Mouse (Mus musculus) left cerebral cortex, adult 18-20 months (tissue): ENCODE results near the gene Dock8. TPM values are rescaled to one million over a fixed set of nuclear protein-coding genes. Genes with fewer than 3 reads are reported as not detected.

ENCODE experiments used
- DNase-seq, 2 experiments: peaks; one replicate each; pipeline ENCODE4 v3.0.0; 2021 to 2022; ENCODE audit warnings: low spot score in 2 of 2, mixed read lengths in 1 of 2
- total RNA-seq, 2 experiments: library from RNA; stranded (reverse); gene quantifications; 2 replicates each; pipeline ENCODE4 v1.2.3; 2021

The Dock8 gene
- total RNA-seq, 2 experiments from 2014 or later = 2.5 to 3.3 TPM

DNA sequence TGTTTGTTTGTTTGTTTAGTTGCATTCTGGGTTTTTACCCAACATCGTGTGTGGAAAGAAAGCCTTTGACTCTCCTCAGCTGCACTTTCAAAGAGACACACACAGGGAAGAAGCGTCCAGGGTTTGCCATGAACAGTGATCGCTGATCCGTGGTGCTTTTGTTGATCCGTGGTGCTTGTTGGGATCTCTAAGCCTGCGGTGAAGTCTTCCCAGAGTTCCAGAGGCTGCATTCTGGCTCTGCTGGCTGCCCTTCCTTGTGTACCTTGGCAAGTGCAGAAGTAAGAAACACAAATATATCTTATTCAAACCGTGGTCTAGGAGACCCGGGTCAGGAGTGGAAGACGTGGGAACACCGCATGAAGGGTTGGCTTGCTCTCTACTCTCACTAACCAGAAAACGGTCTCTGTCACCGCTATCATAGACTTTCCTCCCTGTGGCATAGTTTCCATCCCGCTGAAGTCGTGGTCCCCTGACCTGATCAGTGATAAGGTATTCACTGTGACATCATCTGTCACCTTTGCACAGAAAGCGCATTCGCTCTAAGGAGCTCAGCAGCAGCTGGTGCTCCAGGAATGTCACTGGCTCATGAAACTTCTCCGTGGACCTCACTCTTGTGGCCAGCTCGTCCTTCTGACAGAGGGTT, 112.4 kb downstream of the Dock8 start:
- DNase-seq = no peak

DNA sequence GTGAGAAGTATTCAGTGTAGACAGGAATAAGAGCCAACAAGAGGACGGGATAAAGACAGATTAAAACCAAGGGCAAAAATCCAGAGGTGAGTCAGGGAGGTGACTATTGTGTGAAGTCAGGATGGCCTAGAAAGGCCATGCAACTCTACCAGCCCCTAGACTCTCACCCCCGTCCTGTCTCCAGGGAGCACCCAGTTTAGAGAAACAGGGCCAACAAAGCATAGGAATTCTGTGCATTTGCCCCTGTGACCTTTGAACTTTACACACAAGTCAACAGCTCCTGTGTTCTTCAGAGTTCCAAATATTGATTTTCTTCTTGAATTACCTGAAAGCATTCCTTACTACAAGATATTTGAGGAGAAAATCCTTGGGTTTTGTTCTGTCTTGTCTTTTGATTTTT, 117.6 kb downstream of the Dock8 start:
- DNase-seq = no peak

DNA sequence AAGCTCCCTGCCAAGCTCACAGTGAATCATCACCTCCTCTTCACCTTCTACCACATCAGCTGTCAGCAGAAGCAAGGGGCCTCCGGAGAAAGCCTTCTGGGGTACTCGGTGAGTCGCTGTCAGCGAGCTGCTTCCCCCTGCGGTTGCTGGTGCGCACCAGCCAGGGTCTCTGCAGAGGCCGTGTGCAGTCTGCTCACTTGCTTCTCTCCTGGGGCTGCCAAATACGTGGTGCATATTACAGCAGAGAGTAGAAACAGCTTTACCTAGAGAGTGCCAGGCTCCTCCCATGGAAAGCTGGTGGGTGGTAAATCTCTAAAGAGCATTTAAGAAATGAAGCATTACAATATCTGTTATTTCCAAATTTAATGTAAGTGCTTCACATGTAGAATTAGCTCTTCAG, 123.1 kb downstream of the Dock8 start:
- DNase-seq = peak in 1 of 2 experiments; percentile 5

DNA sequence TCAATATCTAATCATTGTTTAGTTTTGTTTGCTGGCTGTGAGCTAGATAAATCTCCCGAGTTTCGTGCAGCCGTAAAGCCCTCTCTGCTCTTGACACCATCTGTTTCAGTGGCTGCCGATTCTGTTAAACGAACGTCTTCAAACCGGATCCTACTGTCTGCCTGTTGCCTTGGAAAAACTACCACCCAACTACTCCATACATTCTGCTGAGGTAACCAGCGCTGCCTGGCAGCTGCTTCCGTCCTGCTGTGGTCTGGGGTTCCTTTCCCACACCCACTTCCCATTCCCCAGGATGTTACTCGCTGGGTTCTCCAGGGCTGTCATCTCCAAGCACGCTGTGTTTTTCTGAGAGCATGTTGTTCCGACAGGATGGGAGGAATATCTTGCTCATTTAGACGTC, 123.7 kb downstream of the Dock8 start:
- peak in 1 of 2 experiments; percentile 20 for DNase-seq

DNA sequence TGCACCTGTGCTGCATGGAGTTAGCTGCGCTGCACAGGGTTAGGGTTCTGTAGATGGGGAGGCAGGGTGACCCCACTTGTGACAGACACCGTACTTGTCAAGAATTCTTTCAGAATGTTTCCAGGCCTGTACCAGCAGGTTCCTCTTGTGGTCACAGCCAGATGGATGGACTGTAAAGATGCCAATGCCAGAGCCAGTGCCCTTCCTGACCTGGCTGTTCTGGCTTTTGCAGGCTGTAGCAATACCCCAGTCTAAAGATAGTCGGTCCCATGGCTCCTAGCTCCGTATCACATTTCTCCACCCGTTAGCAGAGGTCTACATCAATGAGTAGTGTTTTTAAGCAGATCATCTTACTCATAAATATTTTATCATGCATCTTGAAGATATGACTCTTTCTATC, 124.1 kb downstream of the Dock8 start:
- no peak for DNase-seq

DNA sequence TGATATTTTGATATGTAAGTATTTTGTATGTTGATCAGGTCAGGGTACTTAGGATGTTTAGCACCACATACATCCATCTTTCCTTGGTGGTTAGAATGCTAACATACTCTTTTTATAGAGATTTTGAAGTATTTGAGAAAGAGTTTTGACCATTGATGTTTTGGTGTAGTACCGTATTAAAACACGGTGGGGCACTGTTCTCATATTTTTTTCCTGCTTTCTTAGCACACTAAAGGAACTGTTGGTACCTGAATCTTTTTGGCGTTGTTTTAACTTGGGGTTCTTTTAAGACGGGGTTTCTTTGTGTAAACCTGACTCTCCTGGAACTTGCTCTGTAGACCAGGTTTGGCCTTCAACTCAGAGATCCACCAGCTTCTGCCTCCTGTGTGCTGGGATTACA, 133.0 kb downstream of the Dock8 start:
- peak; percentile 16 to 41 for DNase-seq

DNA sequence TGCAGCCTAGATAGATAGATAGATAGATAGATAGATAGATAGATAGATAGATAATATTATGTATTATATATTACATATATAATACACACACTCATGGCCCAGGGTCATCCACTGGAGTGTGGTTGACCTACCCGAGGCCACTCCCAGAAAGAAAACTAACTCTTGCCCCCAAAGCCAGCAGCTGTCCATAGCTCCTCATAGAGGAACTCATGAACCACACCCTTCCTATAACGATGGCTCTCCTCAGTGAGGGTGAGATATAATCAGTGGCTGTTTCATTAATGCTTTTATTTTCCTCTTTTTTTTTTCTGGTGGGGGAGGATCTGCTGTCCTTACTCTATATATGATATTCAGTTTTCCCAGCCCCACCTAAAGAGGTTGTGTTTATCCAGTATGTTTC, 134.6 kb downstream of the Dock8 start:
- DNase-seq = no peak

DNA sequence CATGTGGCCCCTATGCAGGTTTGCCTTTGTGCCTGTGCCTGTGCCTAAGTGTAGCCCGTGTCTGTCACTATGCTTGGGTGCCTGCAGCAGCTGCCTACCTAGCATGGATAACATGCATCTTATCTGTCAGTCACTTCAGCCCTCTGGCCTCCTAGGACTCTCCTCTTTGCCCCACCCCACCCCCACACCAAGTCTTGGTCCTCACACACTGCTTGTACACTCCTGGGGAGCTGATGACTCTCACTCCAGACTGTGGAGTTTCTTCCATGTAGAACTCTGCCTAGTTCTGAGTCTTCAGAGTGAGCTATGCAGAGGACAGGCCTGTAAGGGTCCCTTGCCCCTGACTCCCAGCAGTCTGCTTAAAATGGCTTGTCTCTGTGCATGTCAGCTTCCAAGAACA, 136.8 kb downstream of the Dock8 start:
- DNase-seq = no peak

DNA sequence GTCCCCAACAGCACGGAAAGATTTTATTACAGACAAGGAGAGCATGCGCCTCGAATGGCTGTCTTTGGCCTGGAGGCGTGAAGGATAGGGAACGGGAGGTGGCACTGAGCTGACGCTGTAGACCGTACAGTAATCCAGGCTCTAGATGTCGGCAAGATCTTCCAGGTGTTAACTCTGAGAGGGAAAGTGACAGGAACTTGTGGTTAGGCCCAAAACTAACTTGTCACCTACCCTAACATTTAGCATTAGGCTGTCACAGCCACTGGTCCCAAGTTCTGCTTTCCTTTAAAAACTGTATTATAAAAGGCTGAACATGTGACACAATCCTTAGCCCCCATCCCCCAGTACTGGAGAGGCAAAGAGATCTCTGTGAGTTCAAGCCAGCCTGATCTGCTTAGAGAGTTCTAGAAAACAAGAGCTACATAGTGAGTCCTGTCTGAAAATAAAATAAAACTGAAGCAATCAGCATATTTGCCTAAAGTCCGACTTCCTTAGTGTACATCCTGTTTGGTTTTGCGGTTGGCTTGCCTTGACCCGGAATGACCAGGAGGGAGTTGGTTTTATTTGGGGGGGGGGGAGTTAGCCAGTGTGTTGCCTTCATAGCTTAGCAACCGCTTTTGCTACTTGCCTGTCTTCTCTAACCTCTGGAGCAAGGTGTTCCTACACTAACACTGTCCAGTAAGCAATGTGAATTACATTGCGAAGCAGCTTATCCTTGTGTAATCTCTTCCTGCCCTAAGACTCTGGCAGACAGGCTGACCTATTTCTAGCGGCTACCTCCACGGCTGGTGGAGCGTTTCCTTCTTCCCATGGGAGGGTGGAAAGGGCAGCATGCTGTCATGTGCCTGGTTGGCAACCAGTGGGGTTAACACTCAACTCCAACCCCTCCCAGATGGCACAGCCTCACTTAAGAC, 138.8 kb downstream of the Dock8 start:
- DNase-seq = no peak

DNA sequence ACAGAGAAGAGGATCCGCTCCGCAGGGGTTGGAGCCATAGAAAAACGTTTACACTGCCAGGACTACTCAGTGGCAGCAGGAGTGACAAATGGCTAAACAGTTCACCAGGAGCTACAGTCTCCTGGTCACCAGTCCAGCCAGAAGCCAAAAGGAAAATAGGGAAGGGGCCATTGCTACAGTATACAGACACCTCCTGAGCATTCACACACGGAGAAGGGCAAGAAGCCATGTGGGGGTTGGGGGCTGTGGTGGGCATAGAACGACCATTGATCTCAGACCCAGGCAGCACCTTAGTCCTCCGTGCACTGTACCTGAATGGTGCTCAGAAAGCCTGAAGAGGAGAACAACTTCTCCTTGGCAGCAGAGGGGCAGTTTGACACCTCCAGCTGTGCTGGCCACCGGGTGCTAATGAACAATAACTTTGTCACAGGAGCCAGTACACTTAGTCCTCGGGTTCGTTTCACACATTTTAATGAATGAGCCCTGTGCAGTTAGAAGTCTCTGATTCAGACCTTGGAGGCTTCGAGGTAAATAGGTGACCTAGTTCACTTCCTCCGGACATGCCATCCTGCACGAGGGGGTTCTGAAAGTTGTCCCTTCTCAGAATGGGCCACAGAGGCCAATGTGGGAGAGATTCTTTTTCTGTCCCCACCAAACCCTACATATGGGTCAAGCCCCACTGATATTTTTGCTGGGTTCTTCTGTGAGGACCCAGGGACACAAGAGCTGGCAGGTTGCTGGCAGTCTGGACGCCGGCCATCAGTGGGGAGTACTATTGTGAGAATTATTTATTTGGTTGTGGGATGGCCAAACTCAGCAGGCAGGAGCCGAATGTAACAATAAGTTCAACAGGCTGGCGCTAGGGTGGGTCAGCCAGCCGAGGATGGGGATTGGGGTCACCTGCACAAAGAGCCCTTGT, 145.0 kb downstream of the Dock8 start:
- peak; percentile 20 to 37 for DNase-seq

DNA sequence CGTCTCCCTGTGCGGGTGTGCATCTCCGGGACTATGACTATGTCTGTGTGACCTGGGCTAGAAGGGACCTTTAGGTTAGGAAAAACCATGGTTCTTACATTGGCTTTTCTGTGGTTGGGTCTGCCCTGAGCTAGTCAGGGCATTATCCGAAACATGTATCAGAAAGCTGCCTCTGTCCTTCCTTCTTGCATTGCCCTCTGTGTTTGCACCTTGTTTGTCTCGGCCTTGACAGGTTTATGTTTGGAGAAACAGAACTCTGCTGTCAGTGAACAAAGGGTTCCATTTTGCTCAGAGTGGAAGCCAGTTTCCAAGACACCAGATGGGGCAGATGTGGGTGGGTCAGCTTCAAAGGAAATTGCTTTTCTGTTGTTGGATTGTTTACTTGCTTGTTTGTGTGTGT, 145.8 kb downstream of the Dock8 start:
- DNase-seq = no peak

DNA sequence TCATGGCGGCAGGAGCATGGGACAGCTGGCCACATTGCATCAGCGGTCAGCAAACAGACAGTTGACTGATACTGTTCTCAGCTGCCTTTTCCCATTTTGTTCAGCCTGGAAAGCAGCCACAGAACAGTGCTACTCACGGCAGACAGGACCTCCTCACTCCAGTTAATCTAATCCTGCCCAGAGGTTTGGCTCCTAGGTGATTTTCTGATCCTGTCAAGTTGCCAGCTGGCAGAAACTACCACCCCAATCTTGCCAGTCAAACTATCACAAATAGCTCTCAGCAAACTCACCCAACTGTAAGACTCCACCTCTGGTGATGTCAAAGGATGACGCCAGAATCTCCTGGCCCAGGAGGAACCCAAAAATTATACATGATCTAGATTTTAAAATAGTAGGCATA, 146.8 kb downstream of the Dock8 start:
- no peak for DNase-seq

DNA sequence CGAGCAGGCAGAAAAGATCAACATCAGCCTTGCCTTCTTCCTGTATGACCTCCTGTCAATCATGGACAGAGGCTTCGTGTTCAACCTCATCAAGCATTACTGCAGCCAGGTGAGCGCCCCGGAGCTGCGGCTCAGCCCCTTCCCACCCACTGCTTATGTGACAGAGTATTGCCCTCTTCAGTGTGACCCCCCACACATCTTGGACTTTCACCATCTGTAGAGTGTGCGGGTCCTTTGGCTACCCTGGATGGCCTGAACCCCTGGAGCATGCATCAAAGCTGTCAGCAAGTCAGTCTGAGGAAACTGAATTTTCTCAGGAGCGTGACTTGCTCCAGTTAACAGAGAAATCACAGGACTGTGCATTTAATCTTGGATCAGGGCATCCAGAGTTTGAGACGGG, 150.5 kb downstream of the Dock8 start:
- DNase-seq = no peak

DNA sequence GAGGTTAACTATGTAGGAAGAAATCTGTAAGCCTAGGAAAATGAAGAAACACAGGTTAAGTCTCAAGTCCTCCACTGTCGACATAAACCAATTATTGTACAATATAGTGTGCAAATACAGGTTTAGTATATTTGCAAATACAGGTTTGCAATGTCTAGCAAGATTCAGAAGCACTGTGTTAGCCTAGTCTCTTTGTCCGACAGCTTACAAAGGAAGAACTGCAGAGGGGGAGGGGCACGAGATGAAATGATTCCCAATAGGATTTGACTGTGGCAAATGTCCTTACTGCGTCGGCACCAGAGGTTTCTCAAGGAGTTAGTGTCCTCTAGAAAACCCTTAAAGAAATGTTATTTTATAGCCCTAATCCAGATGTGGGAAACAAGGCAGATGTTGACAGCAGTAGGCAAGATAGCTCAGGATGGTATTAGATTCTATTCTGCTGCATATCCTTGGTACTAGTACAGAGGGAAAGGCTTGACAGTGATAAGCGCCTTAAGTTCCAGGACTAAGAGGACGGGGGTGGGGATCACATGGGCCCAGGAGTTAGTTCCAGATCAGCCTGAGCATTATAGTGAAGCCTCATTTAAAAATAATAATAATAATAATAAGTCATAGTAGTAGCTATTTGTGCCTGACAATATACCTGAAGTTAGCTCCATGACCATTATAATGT, 155.3 kb downstream of the Dock8 start:
- no peak for DNase-seq

DNA sequence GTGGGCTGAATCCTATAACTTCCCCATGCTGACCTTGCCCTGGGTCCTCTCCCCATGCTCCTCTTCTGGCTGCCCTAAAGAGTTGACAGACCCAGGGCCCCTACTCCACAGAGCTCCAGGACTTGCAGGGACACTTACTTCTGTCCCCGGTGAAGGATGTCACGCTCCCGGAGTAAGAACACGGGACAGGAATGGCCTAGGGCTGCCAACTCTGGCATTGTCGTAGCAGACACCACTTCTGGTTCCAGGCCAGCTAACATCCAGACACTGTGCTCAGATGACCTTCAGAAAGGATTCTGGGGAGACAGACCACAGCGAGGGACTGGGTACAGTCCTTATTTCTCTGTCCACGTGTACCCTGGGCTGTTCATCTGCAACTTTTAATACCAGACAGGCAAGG, 155.9 kb downstream of the Dock8 start:
- no peak for DNase-seq

DNA sequence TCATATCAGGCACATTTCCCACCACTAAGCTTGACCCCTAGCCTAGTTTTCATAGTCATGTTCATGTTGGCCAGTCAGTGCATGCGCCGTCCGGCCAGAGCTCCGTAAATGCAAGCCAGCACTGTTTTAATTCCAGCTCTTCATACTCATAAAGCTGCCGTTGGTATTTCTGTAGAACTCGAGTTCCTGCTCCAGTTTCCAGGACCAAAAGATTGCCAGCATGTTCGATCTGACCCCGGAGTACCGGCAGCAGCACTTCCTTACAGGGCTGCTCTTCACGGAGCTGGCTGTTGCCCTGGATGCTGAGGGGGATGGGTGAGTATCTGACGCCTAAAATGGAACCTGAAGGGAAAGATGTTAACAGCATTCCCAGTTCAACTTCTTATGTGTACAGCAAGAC, 156.4 kb downstream of the Dock8 start:
- no peak for DNase-seq

DNA sequence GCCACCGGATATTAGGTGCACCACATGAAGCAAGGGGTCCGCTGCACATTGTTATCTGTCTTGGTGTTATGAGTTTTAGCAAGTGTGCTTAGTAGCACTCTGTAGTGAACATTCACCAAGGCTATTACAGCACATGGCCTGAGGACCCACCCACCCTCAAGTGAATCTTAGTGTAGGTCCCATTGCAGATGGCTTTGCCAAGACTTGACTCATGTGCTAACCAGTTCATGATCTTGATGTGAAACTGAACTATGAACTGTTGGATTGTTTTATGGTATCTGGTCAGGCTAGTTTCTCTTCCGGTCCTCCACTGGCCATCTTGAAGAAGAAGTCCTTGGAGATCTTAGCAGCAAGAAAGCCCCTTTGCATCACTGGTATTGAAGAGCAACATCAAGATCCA, 162.9 kb downstream of the Dock8 start:
- no peak for DNase-seq

DNA sequence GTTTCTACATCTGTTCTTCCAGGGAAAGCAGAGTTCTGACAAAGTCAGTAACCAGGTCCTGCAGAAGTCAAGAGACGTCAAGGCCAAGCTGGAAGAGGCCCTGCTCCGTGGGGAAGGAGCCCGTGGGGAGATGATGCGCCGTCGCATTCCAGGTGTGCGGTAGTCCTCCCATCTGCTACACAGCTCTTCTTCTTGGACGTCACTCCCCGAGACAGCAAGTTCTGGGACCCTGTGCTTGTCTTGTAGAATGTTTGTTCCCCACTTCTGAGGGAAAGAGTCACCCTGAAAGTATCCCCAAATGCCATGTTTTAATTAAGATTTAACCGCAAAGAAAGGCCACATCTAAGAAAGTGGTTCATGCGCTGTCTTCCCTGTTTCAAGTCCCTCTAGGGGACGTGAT, 164.1 kb downstream of the Dock8 start:
- DNase-seq = no peak

DNA sequence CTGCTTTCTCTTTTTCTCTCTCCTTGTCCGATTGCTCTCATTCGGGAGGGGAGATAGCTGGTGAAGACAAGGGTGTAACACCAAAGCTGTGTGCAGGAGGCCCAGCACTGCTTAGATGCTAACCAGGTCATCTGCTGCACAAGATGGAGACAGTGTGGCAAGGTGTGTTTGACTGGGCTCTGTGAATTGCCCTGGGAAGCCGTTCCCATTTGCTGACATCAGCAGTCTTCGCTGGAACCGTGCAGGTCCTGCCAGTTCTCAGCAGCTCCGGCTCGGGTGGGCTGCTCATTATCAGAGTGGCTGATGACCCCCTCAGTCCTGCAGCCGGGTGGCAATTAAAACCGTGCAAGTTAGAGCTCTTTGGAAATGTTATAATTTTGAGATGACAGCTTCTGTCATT, 167.1 kb downstream of the Dock8 start:
- DNase-seq = no peak

DNA sequence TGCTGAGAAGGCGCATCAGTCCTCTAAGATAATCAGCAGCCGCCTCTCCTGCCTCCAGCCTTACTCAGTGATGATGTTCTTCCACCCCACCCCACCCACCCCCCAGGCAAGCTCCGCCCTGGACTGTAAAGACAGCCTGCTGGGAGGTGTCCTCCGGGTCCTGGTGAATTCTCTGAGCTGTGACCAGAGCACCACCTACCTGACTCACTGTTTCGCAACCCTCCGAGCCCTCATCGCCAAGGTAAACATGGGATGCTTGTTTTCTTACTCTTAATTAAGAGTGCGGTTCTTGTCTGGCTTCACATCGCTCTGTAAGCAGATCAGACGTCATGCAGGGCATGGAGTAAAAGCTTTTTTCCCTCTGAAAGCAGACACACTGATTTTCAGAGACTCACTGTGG, 172.1 kb downstream of the Dock8 start:
- DNase-seq = no peak

DNA sequence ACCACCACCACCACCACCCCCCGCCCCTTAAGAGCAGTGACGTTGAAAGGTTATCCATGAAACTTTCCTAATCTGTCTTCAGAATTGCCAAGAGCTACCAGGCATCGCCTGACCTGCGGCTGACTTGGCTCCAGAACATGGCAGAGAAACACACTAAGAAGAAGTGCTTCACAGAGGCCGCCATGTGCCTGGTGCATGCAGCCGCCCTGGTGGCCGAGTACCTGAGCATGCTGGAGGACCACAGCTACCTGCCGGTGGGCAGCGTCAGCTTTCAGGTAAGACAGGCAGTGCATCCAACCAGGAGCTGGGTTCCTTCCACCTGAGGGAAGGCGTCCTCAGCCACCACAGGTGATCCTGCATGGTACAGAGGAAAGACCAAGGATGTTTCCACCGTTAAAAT, 177.4 kb downstream of the Dock8 start:
- no peak for DNase-seq
